Mouse (Mus musculus) hindbrain, embryonic 15.5 days (tissue): ENCODE measurements around the gene Sdc3. TPM values are rescaled to one million over a fixed set of nuclear protein-coding genes. Genes with fewer than 3 reads are reported as not detected.
A peak's percentile ranks its signal among the peaks of the same experiment; 100 is the strongest.

ENCODE experiments used
- ATAC-seq: fragments of 200-750 bp; cut with Nextera tagmentation; 2 replicates; pipeline ENCODE4 v1.8.0; 2017; ENCODE audit warnings: low read depth, moderate number of reproducible peaks, moderate TSS enrichment; ENCODE audit not compliant: low FRiP score
- H3K27ac ChIP-seq: fragments of 300-500 bp; sonication (generic); replicated peaks from 2 replicates; pipeline ENCODE4 v1.5.1; 2015; ENCODE audit warnings: mild to moderate bottlenecking, inconsistent platforms
- H3K27me3 ChIP-seq: fragments of 300-500 bp; sonication (generic); 2 replicates; pipeline ENCODE4 v1.6.1; 2015; ENCODE audit warnings: control low read depth, inconsistent platforms
- H3K36me3 ChIP-seq: fragments of 300-500 bp; sonication (generic); 2 replicates; pipeline ENCODE4 v1.6.1; 2015; ENCODE audit warnings: control low read depth, inconsistent platforms
- H3K4me1 ChIP-seq: fragments of 300-500 bp; sonication (generic); replicated peaks from 2 replicates; pipeline ENCODE4 v1.6.1; 2015; ENCODE audit warnings: control low read depth, inconsistent platforms
- H3K4me2 ChIP-seq: fragments of 300-500 bp; sonication (generic); 2 replicates; pipeline ENCODE4 v1.6.1; 2015; ENCODE audit warnings: moderate library complexity, mild to moderate bottlenecking, inconsistent platforms
- H3K4me3 ChIP-seq: fragments of 300-500 bp; sonication (generic); 2 replicates; pipeline ENCODE4 v1.5.1; 2015; ENCODE audit warnings: mild to moderate bottlenecking, inconsistent platforms
- H3K9ac ChIP-seq: fragments of 300-500 bp; sonication (generic); 2 replicates; pipeline ENCODE4 v1.6.1; 2015; ENCODE audit warnings: inconsistent platforms
- H3K9me3 ChIP-seq: fragments of 300-500 bp; sonication (generic); 2 replicates; pipeline ENCODE4 v1.6.1; 2016; ENCODE audit warnings: control low read depth, inconsistent platforms
- WGBS: fragments of 180-500 bp; shearing (Covaris S2); methylation state at CpG from one replicate; pipeline ENCODE4 v1.1.7; 2015; 5-methylcytosine and 5-hydroxymethylcytosine counted together
- polyA plus RNA-seq: library from polyadenylated mRNA; unstranded; fragments of >200 nt; fragmentation: Nextera tagmentation; extraction: Ambion mirVana; gene quantifications from 2 replicates; pipeline ENCODE4 v1.2.1, GENCODE M21; 2015

The Sdc3 gene
- polyA plus RNA-seq, 1 experiment from 2014 or later: 182 TPM

DNA sequence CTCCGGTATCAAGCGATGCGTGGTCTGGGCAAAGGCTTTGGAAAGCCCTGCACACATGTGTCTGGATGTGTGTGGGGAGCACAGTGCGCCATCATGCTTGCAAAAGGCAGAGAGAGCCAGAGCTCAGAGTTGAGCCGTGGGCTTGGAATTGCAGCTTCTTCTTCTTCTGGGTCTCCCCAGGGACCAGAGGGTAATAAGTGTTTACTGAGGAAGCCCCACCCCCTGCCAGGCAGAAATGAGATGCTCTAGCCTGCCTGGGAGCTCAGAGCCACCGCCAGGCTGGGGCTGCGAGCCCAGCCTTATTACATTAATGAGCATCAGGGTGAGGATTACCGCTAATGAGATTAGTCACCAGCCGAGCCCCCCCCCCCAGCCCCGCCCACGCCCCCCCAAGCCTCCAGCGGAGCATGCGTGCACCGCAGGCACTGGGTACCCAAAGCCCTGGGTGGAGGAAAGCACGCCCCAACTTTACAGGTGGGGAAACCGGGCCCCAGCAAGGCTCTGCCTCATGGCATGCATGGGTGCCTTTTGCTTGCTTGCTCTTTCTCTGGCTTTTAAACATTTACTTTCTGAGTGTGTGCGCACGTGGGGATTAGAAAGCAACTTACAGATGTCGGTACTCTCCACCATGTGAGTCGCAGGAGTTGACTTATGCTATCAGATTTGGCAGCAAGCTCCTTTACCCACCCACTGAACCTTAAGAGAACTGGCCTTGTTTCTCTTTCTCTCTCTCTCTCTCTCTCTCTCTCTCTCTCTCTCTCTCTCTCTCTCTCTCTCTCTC is 44.1 kb downstream of the Sdc3 start:
- ATAC-seq: peak; percentile 70
- Histone ChIP-seq H3K9me3 (no peaks in the 10 kb centered on the region), H3K4me3 (no peak overlapping the region), H3K36me3 (no peaks in the 10 kb centered on the region), H3K27me3 (no peaks in the 10 kb centered on the region), H3K27ac (peak overlapping the region; percentile 39; the same call in 1 of the 2 replicates), H3K4me2 (peak overlapping the region; percentile 39), H3K4me1 (peaks cover 33% of the 10 kb centered on the region), H3K9ac (no peak overlapping the region)
- WGBS: 12% methylated on average over 20 of the region's 20 CpGs

DNA sequence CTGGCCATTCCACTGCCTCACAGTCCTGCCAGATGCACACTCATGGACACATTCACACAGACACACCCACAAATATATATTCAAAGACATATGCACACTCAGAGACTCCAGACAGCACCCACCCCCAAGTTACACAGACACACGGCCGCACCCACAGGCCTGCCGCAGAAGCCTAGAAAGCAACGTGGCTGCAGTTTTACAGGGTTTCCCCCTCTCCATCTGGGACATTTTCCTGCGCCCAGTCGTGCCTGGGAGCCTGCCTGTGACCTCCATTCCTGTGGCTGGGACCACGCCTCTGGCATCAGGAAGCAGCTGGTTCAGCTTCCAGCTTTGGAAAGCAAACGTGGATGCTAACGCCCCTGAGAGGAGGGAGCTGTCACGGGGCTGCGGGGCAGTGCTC is 46.2 kb downstream of the Sdc3 start:
- ATAC-seq: no peak
- Histone ChIP-seq H3K9me3 (no peaks in the 10 kb centered on the region), H3K27me3 (no peaks in the 10 kb centered on the region), H3K4me3 (no peak overlapping the region), H3K9ac (no peak overlapping the region), H3K4me1 (peaks cover 33% of the 10 kb centered on the region), H3K4me2 (no peak overlapping the region), H3K36me3 (no peaks in the 10 kb centered on the region), H3K27ac (no peak overlapping the region)
- WGBS: 48% methylated on average over 11 of the region's 11 CpGs

DNA sequence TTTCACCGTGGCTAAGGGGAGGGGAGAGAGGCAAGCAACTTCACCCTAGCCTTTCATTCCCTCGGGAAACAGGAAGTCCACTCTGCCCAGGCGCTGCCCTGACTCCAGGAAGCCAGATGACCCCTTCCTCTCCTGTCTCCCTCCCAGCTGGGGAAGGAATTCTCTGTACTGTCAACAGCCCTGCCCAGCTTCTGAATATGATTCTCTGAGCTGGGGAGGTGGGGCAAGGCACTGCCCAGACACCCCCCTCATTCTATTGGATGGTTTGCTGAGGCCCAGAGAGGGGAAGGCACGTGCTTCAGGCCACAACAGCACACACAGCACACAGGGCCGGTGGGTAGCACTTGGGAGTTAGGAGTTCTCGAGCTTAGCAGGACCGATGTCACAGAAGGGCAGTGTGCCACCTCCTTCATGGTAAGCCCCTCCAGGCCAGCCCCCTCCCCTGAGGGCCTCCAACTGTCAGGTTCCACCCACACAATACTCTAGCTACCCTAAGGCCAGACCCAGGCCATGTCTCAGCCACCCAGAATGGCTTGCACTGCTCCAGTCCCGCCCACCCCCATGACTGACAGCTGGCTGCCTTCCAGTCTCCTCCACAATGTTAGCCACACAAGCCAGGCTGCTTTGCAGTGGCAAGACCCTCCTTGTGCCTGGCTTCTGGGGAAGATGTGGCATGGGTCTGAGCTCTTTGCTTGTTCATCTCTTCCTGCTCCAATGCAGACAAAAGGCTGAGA is 48.9 kb downstream of the Sdc3 start:
- no peak overlapping the region for H3K9ac ChIP-seq
- peaks cover 24% of the 10 kb centered on the region for H3K4me1 ChIP-seq
- ATAC-seq: peak; percentile 56
- H3K4me2 ChIP-seq: no peak overlapping the region
- no peaks in the 10 kb centered on the region for H3K9me3 ChIP-seq
- H3K4me3 ChIP-seq: no peak overlapping the region
- H3K27ac ChIP-seq: no peak overlapping the region
- H3K27me3 ChIP-seq: no peaks in the 10 kb centered on the region
- WGBS: 44% methylated on average over 8 of the region's 8 CpGs
- no peaks in the 10 kb centered on the region for H3K36me3 ChIP-seq

DNA sequence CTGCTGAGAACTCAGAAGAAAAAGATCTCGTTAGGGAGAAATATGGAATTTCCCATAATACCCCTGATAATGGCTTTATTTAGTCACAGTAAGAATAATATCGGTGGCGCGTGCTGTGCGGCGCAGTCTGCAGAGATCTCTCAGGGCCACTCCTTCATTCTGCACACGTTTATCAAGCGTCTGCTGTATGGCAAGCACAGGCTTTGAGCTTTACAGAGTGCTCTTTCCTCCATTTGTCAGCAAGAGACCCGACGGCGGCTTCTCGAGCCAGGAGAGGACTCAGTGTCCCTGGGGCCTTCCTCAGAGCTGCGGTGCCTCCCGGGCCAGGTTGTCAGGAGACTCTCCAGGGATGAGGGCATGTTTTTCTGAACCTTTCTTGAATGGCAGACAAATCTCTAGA is 56.5 kb downstream of the Sdc3 start:
- no peaks in the 10 kb centered on the region for H3K27me3 ChIP-seq
- H3K9me3 ChIP-seq: no peaks in the 10 kb centered on the region
- peak; percentile 19; the same call in 1 of the 2 replicates for ATAC-seq
- H3K9ac ChIP-seq: no peak overlapping the region
- peak overlapping the region; percentile 7; the same call in 1 of the 2 replicates for H3K27ac ChIP-seq
- H3K36me3 ChIP-seq: no peaks in the 10 kb centered on the region
- WGBS: 61% methylated on average over 14 of the region's 14 CpGs
- no peak overlapping the region for H3K4me3 ChIP-seq
- no peak overlapping the region for H3K4me2 ChIP-seq
- H3K4me1 ChIP-seq: peaks cover 8% of the 10 kb centered on the region

DNA sequence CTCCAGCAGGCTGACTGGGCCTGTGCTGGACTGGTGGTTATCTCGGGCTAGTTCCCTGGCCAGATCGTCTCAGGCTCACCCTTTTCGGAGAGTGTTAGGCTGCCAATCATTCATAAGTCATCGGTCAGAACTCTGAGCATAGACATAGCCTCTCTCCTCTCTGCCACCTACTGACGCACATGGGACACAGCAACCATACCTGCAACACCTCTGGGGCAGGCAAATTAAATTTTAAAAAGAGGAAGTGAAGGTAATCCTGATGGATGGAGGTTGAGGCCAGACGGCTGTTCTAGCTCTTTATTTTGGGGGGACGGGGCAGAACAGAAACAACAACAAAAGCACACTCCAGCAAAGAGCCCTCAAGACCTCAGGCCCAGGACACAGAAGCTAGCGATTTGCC is 65.3 kb downstream of the Sdc3 start:
- Histone ChIP-seq H3K36me3 (no peaks in the 10 kb centered on the region), H3K4me2 (no peak overlapping the region), H3K9ac (no peak overlapping the region), H3K27me3 (no peaks in the 10 kb centered on the region), H3K9me3 (no peaks in the 10 kb centered on the region), H3K4me1 (peaks cover 19% of the 10 kb centered on the region), H3K4me3 (no peak overlapping the region), H3K27ac (no peak overlapping the region)
- no peak for ATAC-seq
- WGBS: 71% methylated on average over 8 of the region's 8 CpGs

DNA sequence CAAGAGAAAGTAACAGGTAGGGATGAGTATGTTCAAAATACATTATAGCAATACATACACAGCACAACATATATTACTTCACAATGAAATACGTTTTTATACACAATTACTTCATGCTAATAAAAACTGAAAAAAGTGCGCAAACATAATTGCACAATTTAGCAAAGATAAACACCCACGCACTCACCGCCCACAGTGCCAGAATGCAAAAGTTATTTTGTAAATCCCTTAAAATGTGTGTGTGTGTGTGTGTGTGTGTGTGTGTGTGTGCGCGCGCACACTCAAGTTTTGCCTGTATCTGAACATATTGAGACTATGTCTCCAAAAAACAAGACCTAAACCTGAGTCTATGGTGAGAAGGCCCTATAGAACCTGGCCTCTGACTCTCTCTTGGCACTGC is 66.5 kb downstream of the Sdc3 start:
- Histone ChIP-seq H3K27ac (no peak overlapping the region), H3K36me3 (no peaks in the 10 kb centered on the region), H3K9me3 (no peaks in the 10 kb centered on the region), H3K4me1 (peaks cover 21% of the 10 kb centered on the region), H3K4me3 (no peak overlapping the region), H3K9ac (no peak overlapping the region), H3K27me3 (no peaks in the 10 kb centered on the region), H3K4me2 (no peak overlapping the region)
- ATAC-seq: no peak
- WGBS: 96% methylated on average over 7 of the region's 7 CpGs

DNA sequence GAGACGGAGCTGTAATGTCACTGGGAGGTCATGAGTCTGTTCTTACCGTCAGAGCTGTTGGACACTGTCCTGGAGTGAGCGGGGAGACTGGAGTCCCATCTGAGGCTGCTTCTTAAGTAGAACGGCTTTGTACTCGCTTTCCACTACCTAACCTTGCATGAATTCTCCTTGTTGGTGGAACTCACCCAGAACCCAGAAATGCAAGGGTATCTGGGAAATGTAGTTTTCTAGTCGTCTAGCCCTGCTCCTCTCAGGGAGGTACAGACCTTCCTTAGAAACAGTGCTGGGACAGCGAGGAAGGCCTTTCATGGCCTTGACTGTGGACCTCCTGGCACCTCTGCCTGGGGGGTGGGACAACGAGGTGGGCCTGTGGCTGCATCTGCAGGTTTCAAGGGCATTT is 67.1 kb downstream of the Sdc3 start:
- peaks cover 25% of the 10 kb centered on the region for H3K4me1 ChIP-seq
- H3K27me3 ChIP-seq: no peaks in the 10 kb centered on the region
- no peaks in the 10 kb centered on the region for H3K9me3 ChIP-seq
- H3K4me2 ChIP-seq: no peak overlapping the region
- H3K9ac ChIP-seq: no peak overlapping the region
- WGBS: 73% methylated on average over 8 of the region's 8 CpGs
- no peaks in the 10 kb centered on the region for H3K36me3 ChIP-seq
- H3K4me3 ChIP-seq: no peak overlapping the region
- no peak for ATAC-seq
- H3K27ac ChIP-seq: 0 out of 2 replicates have a peak overlapping the region, but pooled peaks have one; percentile 22

DNA sequence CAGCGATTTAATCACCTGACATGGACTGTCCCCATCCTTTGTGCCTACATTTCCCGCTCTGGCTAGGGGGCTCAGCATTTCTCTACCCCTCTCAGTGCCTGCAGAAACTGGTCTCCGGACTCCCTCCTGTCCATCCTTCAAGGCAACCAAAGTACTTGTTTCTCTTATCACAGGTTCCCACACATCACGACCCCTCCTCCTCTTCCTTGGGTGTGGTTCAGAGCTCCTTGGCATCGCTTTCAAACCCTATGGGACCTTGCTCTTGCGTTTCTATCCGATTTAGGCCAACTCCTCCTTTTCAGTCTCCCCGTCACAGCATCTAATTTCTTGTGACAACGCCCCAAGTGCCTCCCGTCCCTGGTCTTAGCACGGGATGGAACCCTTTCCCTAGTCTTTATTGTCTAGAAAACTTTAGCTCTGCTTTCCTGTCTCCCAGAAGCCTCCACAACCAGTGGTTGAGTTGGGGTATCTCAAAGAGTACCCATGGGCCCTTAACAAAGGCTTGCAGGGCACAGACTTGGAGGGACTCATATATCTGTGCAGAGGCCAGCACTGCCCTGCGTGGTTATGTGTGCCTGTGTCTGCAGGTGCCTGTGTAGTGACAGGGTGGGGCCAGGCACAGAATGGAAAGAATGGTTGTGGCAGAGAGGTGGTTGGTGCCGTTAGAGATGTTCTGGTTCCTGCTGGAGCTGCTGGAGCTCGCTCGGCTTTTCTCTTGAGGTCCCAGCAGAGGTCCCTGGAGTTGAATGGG is 68.7 kb downstream of the Sdc3 start:
- H3K27me3 ChIP-seq: no peaks in the 10 kb centered on the region
- no peaks in the 10 kb centered on the region for H3K9me3 ChIP-seq
- peak; percentile 55 for ATAC-seq
- H3K4me2 ChIP-seq: peak overlapping the region; percentile 56
- peaks cover 41% of the 10 kb centered on the region for H3K4me1 ChIP-seq
- H3K36me3 ChIP-seq: no peaks in the 10 kb centered on the region
- 0 out of 2 replicates have a peak overlapping the region, but pooled peaks have one; percentile 18 for H3K9ac ChIP-seq
- 51% methylated on average over 15 of the region's 15 CpGs for WGBS
- H3K4me3 ChIP-seq: peak overlapping the region; percentile 27; the same call in 1 of the 2 replicates
- H3K27ac ChIP-seq: peak overlapping the region; percentile 76

DNA sequence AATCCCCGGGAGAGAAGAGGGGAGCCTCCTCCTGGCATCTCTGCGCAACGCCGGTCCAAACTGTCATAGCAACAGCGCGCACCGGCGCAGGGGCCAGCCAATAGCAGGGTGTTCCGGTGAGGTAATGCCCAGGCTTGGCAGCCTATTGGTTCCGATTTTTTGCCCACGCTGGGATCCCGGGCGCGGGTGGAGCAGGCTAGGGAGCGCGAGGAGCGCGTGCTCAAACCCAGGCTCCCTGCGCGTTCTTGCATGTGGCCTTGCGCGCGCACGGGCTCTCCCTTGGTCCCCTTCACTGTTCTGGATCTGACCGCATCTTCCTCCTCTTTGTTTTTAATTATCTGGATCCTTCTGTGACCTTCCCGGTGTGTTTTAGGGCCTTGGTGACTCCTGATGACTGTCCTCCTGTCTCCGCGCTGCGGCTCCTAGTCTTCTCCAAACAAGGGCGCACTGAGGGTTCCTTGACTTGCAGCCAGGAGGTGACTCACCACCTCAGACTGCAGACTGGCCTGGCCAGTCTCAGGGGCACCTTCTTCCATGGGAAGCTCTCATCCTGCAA is 69.4 kb downstream of the Sdc3 start:
- Histone ChIP-seq H3K27ac (peak overlapping the region; percentile 77), H3K36me3 (no peaks in the 10 kb centered on the region), H3K9me3 (no peaks in the 10 kb centered on the region), H3K4me2 (peak overlapping the region; percentile 56), H3K27me3 (no peaks in the 10 kb centered on the region), H3K9ac (peak overlapping the region; percentile 31), H3K4me1 (peaks cover 47% of the 10 kb centered on the region), H3K4me3 (peak overlapping the region; percentile 27)
- peak; percentile 95 for ATAC-seq
- whole genome bisulfite sequencing: 1% methylated on average over 30 of the region's 30 CpGs

DNA sequence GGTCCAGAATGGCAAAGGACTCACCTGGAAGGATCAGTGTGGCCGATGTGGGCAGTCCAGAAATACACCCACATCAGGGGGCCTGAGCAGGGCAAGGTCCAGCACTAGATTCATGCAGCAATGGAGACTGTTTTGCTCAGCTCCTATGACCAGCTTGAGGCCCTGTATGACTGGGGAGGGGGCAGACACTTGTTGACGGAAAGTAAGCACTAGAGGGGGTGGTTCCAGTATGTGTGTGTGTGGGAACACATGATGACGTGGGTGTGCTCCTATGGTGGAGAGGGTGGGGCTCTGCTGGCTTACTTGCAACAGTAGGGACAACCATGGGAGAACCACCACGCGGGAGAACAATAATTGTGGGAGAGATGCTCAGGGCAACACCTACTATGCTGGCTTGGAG is 70.2 kb downstream of the Sdc3 start:
- H3K4me1 ChIP-seq: peaks cover 51% of the 10 kb centered on the region
- ATAC-seq: no peak
- H3K36me3 ChIP-seq: no peaks in the 10 kb centered on the region
- no peaks in the 10 kb centered on the region for H3K9me3 ChIP-seq
- H3K9ac ChIP-seq: no peak overlapping the region
- no peaks in the 10 kb centered on the region for H3K27me3 ChIP-seq
- no peak overlapping the region for H3K4me3 ChIP-seq
- WGBS: 74% methylated on average over 5 of the region's 5 CpGs
- peak overlapping the region; percentile 77; the same call in 1 of the 2 replicates for H3K27ac ChIP-seq
- H3K4me2 ChIP-seq: no peak overlapping the region

DNA sequence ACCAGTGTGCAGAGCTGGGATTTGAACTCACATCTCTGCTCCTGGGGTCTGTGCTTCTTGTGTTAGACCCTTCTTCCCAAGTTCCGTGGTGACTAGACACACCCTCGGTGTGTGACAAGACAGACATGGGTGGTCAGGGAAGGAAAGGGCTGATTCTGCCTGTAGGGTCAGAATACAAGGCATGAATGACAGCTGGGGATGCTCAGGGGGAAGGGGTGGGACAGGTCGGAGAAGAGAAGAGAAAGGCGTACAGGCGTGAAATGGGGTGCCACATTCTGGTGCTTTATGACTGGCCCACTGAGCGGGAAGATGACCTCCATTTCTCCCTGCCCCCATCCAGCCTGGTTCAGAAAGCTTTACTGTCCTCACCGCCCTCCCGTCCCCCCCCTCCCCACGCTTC is 73.1 kb downstream of the Sdc3 start:
- H3K27ac ChIP-seq: peak overlapping the region; percentile 85
- WGBS: 6% methylated on average over 8 of the region's 9 CpGs
- no peaks in the 10 kb centered on the region for H3K9me3 ChIP-seq
- peaks cover 60% of the 10 kb centered on the region for H3K4me1 ChIP-seq
- 0 out of 2 replicates have a peak, but pooled peaks cover 3% of the 10 kb centered on the region for H3K27me3 ChIP-seq
- no peak overlapping the region for H3K4me3 ChIP-seq
- H3K4me2 ChIP-seq: no peak overlapping the region; the same call in 1 of the 2 replicates
- no peak overlapping the region; the same call in 1 of the 2 replicates for H3K9ac ChIP-seq
- no peak for ATAC-seq
- no peaks in the 10 kb centered on the region for H3K36me3 ChIP-seq
